Comparison of ENCODE assay signal across 22 mouse cellular contexts in genomic region chr5:9389968-9390367, GRCm38 (mm10).
DNase-seq lines count a peak whose midpoint lies in the region; ATAC-seq lines count a peak whose summit lies in the region.
"Had no signal": no experiment of that assay in that cellular context is flagged by ENCODE, and none has a peak within 500 bp of the region (broad histone marks: within the 10 kb centered on the region; RNA-seq: fewer than 3 reads in every experiment).

No protein-coding gene starts in this region.

- H3K9me3 ChIP-seq in forebrain, embryonic 16.5 days (ENCODE audit: control insufficient read depth, low read length), result no peaks in the 10 kb centered on the region
- H3K9me3 ChIP-seq: forebrain, embryonic 15.5 days; heart, embryonic 15.5 days had no signal

- no peak overlapping the region for H3K9ac ChIP-seq in forebrain, embryonic 16.5 days (replicated peaks; ENCODE audit: low read depth, low read length)
- H3K9ac ChIP-seq: forebrain, embryonic 15.5 days; heart, embryonic 15.5 days had no signal

- no peaks in the 10 kb centered on the region for H3K4me1 ChIP-seq in forebrain, embryonic 16.5 days (replicated peaks; ENCODE audit: control insufficient read depth, insufficient read depth, low read length)
- H3K4me1 ChIP-seq: forebrain, embryonic 15.5 days; heart, embryonic 15.5 days had no signal

- H3K36me3 ChIP-seq in forebrain, embryonic 16.5 days (ENCODE audit: control insufficient read depth, insufficient read depth), result no peaks in the 10 kb centered on the region
- H3K36me3 ChIP-seq: forebrain, embryonic 15.5 days; heart, embryonic 15.5 days had no signal

- WGBS in forebrain, embryonic 16.5 days, result 80% methylated on average over 7 of the region's 7 CpGs

- H3K4me3 ChIP-seq in forebrain, embryonic 16.5 days (replicated peaks; ENCODE audit: low read length), result no peak overlapping the region
- H3K4me3 ChIP-seq: forebrain, embryonic 15.5 days; gastrocnemius, adult 2 months; heart, embryonic 15.5 days had no signal

- no peak overlapping the region for H3K4me2 ChIP-seq in forebrain, embryonic 16.5 days (ENCODE audit: low read length)
- H3K4me2 ChIP-seq: forebrain, embryonic 15.5 days; heart, embryonic 15.5 days; midbrain, embryonic 11.5 days had no signal

- ATAC-seq in cerebellum, adult (ENCODE audit: insufficient number of reproducible peaks, low FRiP score, low TSS enrichment), result peak; percentile 86
- ATAC-seq in forebrain, embryonic 16.5 days, result no peak
- ATAC-seq: activated CD4-positive, CD25-positive, alpha-beta regulatory T cell, adult 4 months; forebrain, embryonic 15.5 days; hindbrain, postnatal 0 days had no signal

- H3K27me3 ChIP-seq in forebrain, embryonic 16.5 days (replicated peaks; ENCODE audit: control insufficient read depth, insufficient read depth, low read length), result no peaks in the 10 kb centered on the region
- H3K27me3 ChIP-seq: CH12.LX; forebrain, embryonic 15.5 days; heart, embryonic 15.5 days had no signal

- no peak for DNase-seq in cerebellum, postnatal 4 days (ENCODE audit: low spot score in 2 of 2)
- peak; percentile 33 for DNase-seq in NIH3T3 (ENCODE audit: low read depth)
- DNase-seq in adrenal gland, postnatal 36 days, result peak; percentile 70 to 79
- peak; percentile 32 for DNase-seq in cerebellum, adult 9-11 months
- DNase-seq in right cerebral cortex, postnatal 10 days (ENCODE audit: low spot score in 2 of 2), result no peak
- DNase-seq in left cerebral cortex, adult 8-10 months (ENCODE audit: low spot score in 2 of 2), result no peak
- DNase-seq: gastrocnemius, adult 2 months; kidney, adult 11 months; kidney, postnatal 25 days; layer of hippocampus, adult 9-11 months; liver; lung, postnatal 4 days; spleen, adult 18-20 months; thymus, adult 18-20 months had no signal

- no peak overlapping the region for H3K27ac ChIP-seq in forebrain, embryonic 16.5 days (ENCODE audit: low read length)
- H3K27ac ChIP-seq: forebrain, embryonic 15.5 days; gastrocnemius, adult 2 months; heart, embryonic 15.5 days; hindbrain, postnatal 0 days had no signal

Comparison
In these comparisons a context has a peak if more than half of its experiments do, and no peak if none do; other contexts are left out.
1. DNase-seq: peak in NIH3T3 (single experiment), adrenal gland, postnatal 36 days (2 of 2) and cerebellum, adult 9-11 months (single experiment); none in cerebellum, postnatal 4 days (0 of 2), right cerebral cortex, postnatal 10 days (0 of 2) and left cerebral cortex, adult 8-10 months (0 of 2).